Mouse (Mus musculus): ENCODE measurements around the gene Sorcs1. TPM values are rescaled to one million over a fixed set of nuclear protein-coding genes. Genes with fewer than 3 reads are reported as not detected.

Sorcs1 gene
- total and polyA plus RNA-seq, 3 experiments, result 0.10 to 0.18 (median 0.14) TPM

- no peak overlapping the region for H3K27ac ChIP-seq
- H3K36me3 ChIP-seq (ENCODE audit: control insufficient read depth, insufficient read depth, low read length), result no peaks in the 10 kb centered on the region
- TF ChIP-seq EP300 (IDR thresholded peaks at IDR 0.05; ENCODE audit: insufficient read depth, low read depth, low read length) (no peak), CTCF (IDR thresholded peaks at IDR 0.05) (no peak), POLR2A (IDR thresholded peaks at IDR 0.05; ENCODE audit: insufficient read depth, low read depth, low read length) (no peak)
- no peaks in the 10 kb centered on the region for H3K79me2 ChIP-seq (replicated peaks; ENCODE audit: control insufficient read depth, insufficient read depth, low read length)
- H3K9ac ChIP-seq (ENCODE audit: low read depth, low read length), result no peak overlapping the region
- no peak overlapping the region for H3K4me3 ChIP-seq
- no peaks in the 10 kb centered on the region for H3K27me3 ChIP-seq (ENCODE audit: control insufficient read depth, insufficient read depth, low read length)
- intact Hi-C loops (cut with DNase I), result no loop called here
- no peak for DNase-seq
- WGBS, result 23% methylated on average over 4 of the region's 4 CpGs
- peaks cover 3% of the 10 kb centered on the region; the same call in 1 of the 2 replicates for H3K4me1 ChIP-seq (ENCODE audit: control insufficient read depth, insufficient read depth, low read length)
These were observed 237.3 kb downstream of the Sorcs1 start for GRCm38 (mm10) chr19:50441099-50441498.

GRCm38 (mm10) chr19:50440246-50440910, 238.1 kb downstream of the Sorcs1 start:
- intact Hi-C loops (cut with DNase I), result no loop called here
- WGBS, result 5% methylated on average over 11 of the region's 11 CpGs
- TF ChIP-seq EP300 (IDR thresholded peaks at IDR 0.05; ENCODE audit: insufficient read depth, low read depth, low read length) (no peak), POLR2A (IDR thresholded peaks at IDR 0.05; ENCODE audit: insufficient read depth, low read depth, low read length) (no peak), CTCF (IDR thresholded peaks at IDR 0.05) (no peak)

GRCm38 (mm10) chr19:50439464-50439881, 239.0 kb downstream of the Sorcs1 start:
- DNase-seq, result no peak
- Histone ChIP-seq H3K4me1 (ENCODE audit: control insufficient read depth, insufficient read depth, low read length) (peaks cover 3% of the 10 kb centered on the region; the same call in 1 of the 2 replicates), H3K79me2 (replicated peaks; ENCODE audit: control insufficient read depth, insufficient read depth, low read length) (no peaks in the 10 kb centered on the region), H3K27me3 (ENCODE audit: control insufficient read depth, insufficient read depth, low read length) (no peaks in the 10 kb centered on the region), H3K4me3 (no peak overlapping the region), H3K27ac (no peak overlapping the region), H3K9ac (ENCODE audit: low read depth, low read length) (no peak overlapping the region), H3K36me3 (ENCODE audit: control insufficient read depth, insufficient read depth, low read length) (no peaks in the 10 kb centered on the region)
- TF ChIP-seq EP300 (IDR thresholded peaks at IDR 0.05; ENCODE audit: insufficient read depth, low read depth, low read length) (no peak), POLR2A (IDR thresholded peaks at IDR 0.05; ENCODE audit: insufficient read depth, low read depth, low read length) (no peak), CTCF (IDR thresholded peaks at IDR 0.05) (no peak)
- WGBS, result 41% methylated on average over 3 of the region's 3 CpGs
- intact Hi-C loops (cut with DNase I), result no loop called here

More at GRCm38 (mm10) chr19:50440246-50440910, 238.1 kb downstream of the Sorcs1 start:
- H3K4me1 ChIP-seq (ENCODE audit: control insufficient read depth, insufficient read depth, low read length), result peaks cover 3% of the 10 kb centered on the region; the same call in 1 of the 2 replicates
- H3K4me3 ChIP-seq, result no peak overlapping the region
- H3K9ac ChIP-seq (ENCODE audit: low read depth, low read length), result no peak overlapping the region
- DNase-seq, result no peak
- no peak overlapping the region for H3K27ac ChIP-seq
- no peaks in the 10 kb centered on the region for H3K79me2 ChIP-seq (replicated peaks; ENCODE audit: control insufficient read depth, insufficient read depth, low read length)
- no peaks in the 10 kb centered on the region for H3K27me3 ChIP-seq (ENCODE audit: control insufficient read depth, insufficient read depth, low read length)
- H3K36me3 ChIP-seq (ENCODE audit: control insufficient read depth, insufficient read depth, low read length), result no peaks in the 10 kb centered on the region

- H3K27ac ChIP-seq, result no peak overlapping the region
- no peaks in the 10 kb centered on the region for H3K79me2 ChIP-seq (replicated peaks; ENCODE audit: control insufficient read depth, insufficient read depth, low read length)
- no peak overlapping the region for H3K4me3 ChIP-seq
- TF ChIP-seq POLR2A (IDR thresholded peaks at IDR 0.05; ENCODE audit: insufficient read depth, low read depth, low read length), result no peak
- peak; percentile 45 for TF ChIP-seq CTCF (IDR thresholded peaks at IDR 0.05)
- no peak for TF ChIP-seq EP300 (IDR thresholded peaks at IDR 0.05; ENCODE audit: insufficient read depth, low read depth, low read length)
- no peak overlapping the region for H3K9ac ChIP-seq (ENCODE audit: low read depth, low read length)
- no peak for DNase-seq
- intact Hi-C loops (cut with DNase I), result no loop called here
- WGBS, result 74% methylated on average over 1 of the region's 1 CpGs
- no peaks in the 10 kb centered on the region for H3K36me3 ChIP-seq (ENCODE audit: control insufficient read depth, insufficient read depth, low read length)
- H3K27me3 ChIP-seq (ENCODE audit: control insufficient read depth, insufficient read depth, low read length), result no peaks in the 10 kb centered on the region
- no peaks in the 10 kb centered on the region for H3K4me1 ChIP-seq (ENCODE audit: control insufficient read depth, insufficient read depth, low read length)
These were observed 255.5 kb downstream of the Sorcs1 start for GRCm38 (mm10) chr19:50422928-50423327.

- Histone ChIP-seq H3K27ac (no peak overlapping the region), H3K9ac (ENCODE audit: low read depth, low read length) (no peak overlapping the region), H3K27me3 (ENCODE audit: control insufficient read depth, insufficient read depth, low read length) (no peaks in the 10 kb centered on the region), H3K36me3 (ENCODE audit: control insufficient read depth, insufficient read depth, low read length) (no peaks in the 10 kb centered on the region), H3K4me1 (ENCODE audit: control insufficient read depth, insufficient read depth, low read length) (no peaks in the 10 kb centered on the region), H3K79me2 (replicated peaks; ENCODE audit: control insufficient read depth, insufficient read depth, low read length) (no peaks in the 10 kb centered on the region), H3K4me3 (no peak overlapping the region)
- intact Hi-C loops (cut with DNase I), result no loop called here
- no peak for TF ChIP-seq POLR2A (IDR thresholded peaks at IDR 0.05; ENCODE audit: insufficient read depth, low read depth, low read length)
- no peak for TF ChIP-seq EP300 (IDR thresholded peaks at IDR 0.05; ENCODE audit: insufficient read depth, low read depth, low read length)
- TF ChIP-seq CTCF (IDR thresholded peaks at IDR 0.05), result no peak
- WGBS, result 43% methylated on average over 14 of the region's 14 CpGs
- no peak for DNase-seq
These were observed 259.3 kb downstream of the Sorcs1 start for GRCm38 (mm10) chr19:50418962-50419720.

GRCm38 (mm10) chr19:50410561-50410960, 267.9 kb downstream of the Sorcs1 start:
- no peaks in the 10 kb centered on the region for H3K36me3 ChIP-seq (ENCODE audit: control insufficient read depth, insufficient read depth, low read length)
- WGBS, result 76% methylated on average over 3 of the region's 3 CpGs
- TF ChIP-seq POLR2A (IDR thresholded peaks at IDR 0.05; ENCODE audit: insufficient read depth, low read depth, low read length), result no peak
- TF ChIP-seq EP300 (IDR thresholded peaks at IDR 0.05; ENCODE audit: insufficient read depth, low read depth, low read length), result no peak
- TF ChIP-seq CTCF (IDR thresholded peaks at IDR 0.05), result no peak
- no peaks in the 10 kb centered on the region for H3K27me3 ChIP-seq (ENCODE audit: control insufficient read depth, insufficient read depth, low read length)
- intact Hi-C loops (cut with DNase I), result no loop called here
- no peaks in the 10 kb centered on the region for H3K4me1 ChIP-seq (ENCODE audit: control insufficient read depth, insufficient read depth, low read length)
- no peak for DNase-seq
- no peak overlapping the region for H3K9ac ChIP-seq (ENCODE audit: low read depth, low read length)
- H3K27ac ChIP-seq, result no peak overlapping the region
- no peaks in the 10 kb centered on the region for H3K79me2 ChIP-seq (replicated peaks; ENCODE audit: control insufficient read depth, insufficient read depth, low read length)
- no peak overlapping the region for H3K4me3 ChIP-seq
